Mouse (Mus musculus) heart, embryonic 14.5 days (tissue): ENCODE results near the gene Dbn1. TPM values are rescaled to one million over a fixed set of nuclear protein-coding genes. Genes with fewer than 3 reads are reported as not detected.
A peak's percentile ranks its signal among the peaks of the same experiment; 100 is the strongest.

Source experiments
- ATAC-seq: fragments of 200-750 bp; cut with Nextera tagmentation; 2 replicates; pipeline ENCODE4 v1.8.0; 2017; ENCODE audit warnings: low read depth, moderate TSS enrichment; ENCODE audit not compliant: insufficient number of reproducible peaks, insufficient read depth, low FRiP score
- H3K27ac ChIP-seq, 2 experiments: fragments of 200-500 bp in 1 of 2; fragments of 300-500 bp in 1 of 2; sonication (generic) in 1 of 2; replicated peaks in 1 of 2; 2 replicates each; pipeline ENCODE4 v1.5.1; 2012 to 2014; ENCODE audit warnings: low read depth in 2 of 2, low read length in 2 of 2, control low read depth in 1 of 2, mild to moderate bottlenecking in 1 of 2, mixed read lengths in 1 of 2; ENCODE audit not compliant: control insufficient read depth in 1 of 2, insufficient read depth in 1 of 2
- H3K27me3 ChIP-seq: fragments of 300-500 bp; sonication (generic); 2 replicates; pipeline ENCODE4 v1.6.1; 2014; ENCODE audit warnings: mild to moderate bottlenecking, low read length, control low read depth; ENCODE audit not compliant: control insufficient read depth, insufficient read depth
- H3K36me3 ChIP-seq: fragments of 300-500 bp; sonication (generic); 2 replicates; pipeline ENCODE4 v1.6.1; 2014; ENCODE audit warnings: mild to moderate bottlenecking, control low read depth, low read length, mixed read lengths; ENCODE audit not compliant: control insufficient read depth, insufficient read depth
- H3K4me1 ChIP-seq, 2 experiments: fragments of 200-500 bp in 1 of 2; fragments of 300-500 bp in 1 of 2; sonication (generic) in 1 of 2; 2 replicates each; pipeline ENCODE4 v1.6.1; 2012 to 2014; ENCODE audit warnings: low read length in 2 of 2, control low read depth in 1 of 2, mixed read lengths in 1 of 2; ENCODE audit not compliant: control insufficient read depth in 2 of 2, insufficient read depth in 2 of 2
- H3K4me2 ChIP-seq: fragments of 300-500 bp; sonication (generic); 2 replicates; pipeline ENCODE4 v1.6.1; 2014; ENCODE audit warnings: mild to moderate bottlenecking, low read length
- H3K4me3 ChIP-seq, 2 experiments: fragments of 200-500 bp in 1 of 2; fragments of 300-500 bp in 1 of 2; sonication (generic) in 1 of 2; 2 replicates each; pipeline ENCODE4 v1.5.1; 2012 to 2014; ENCODE audit warnings: low read length in 2 of 2, mild to moderate bottlenecking in 2 of 2, control low read depth in 1 of 2, low read depth in 1 of 2, moderate library complexity in 1 of 2; ENCODE audit not compliant: control insufficient read depth in 1 of 2, insufficient read depth in 1 of 2
- H3K9ac ChIP-seq: fragments of 300-500 bp; sonication (generic); 2 replicates; pipeline ENCODE4 v1.6.1; 2014; ENCODE audit warnings: mild to moderate bottlenecking, low read length
- H3K9me3 ChIP-seq: fragments of 300-500 bp; sonication (generic); 2 replicates; pipeline ENCODE4 v1.6.1; 2016; ENCODE audit warnings: low read length, control low read depth; ENCODE audit not compliant: control insufficient read depth
- WGBS: fragments of 180-500 bp; shearing (Covaris S2); extraction: QIAGEN DNeasy Blood & Tissue Kit; methylation state at CpG from one replicate; pipeline ENCODE4 v1.1.7; 2014; 5-methylcytosine and 5-hydroxymethylcytosine counted together
- polyA plus RNA-seq: library from polyadenylated mRNA; unstranded; fragments of >200 nt; fragmentation: Nextera tagmentation; extraction: Ambion mirVana; gene quantifications from 2 replicates; pipeline ENCODE4 v1.2.1, GENCODE M21; 2014

Gene Dbn1
- polyA plus RNA-seq, 1 experiment from 2014 or later, result 51.8 TPM

- no peak overlapping the region for H3K4me2 ChIP-seq
- 85% methylated on average over 16 of the region's 16 CpGs for WGBS
- no peak overlapping the region for H3K4me3 ChIP-seq
- no peaks in the 10 kb centered on the region for H3K9me3 ChIP-seq
- H3K27ac ChIP-seq, result no peak overlapping the region
- no peak overlapping the region for H3K9ac ChIP-seq
- H3K36me3 ChIP-seq, result peaks cover 27% of the 10 kb centered on the region
- no peak for ATAC-seq
- H3K4me1 ChIP-seq, result peaks cover 0 to 3% of the 10 kb centered on the region in 2 experiments; a peak in 1 of 4 replicates
- H3K27me3 ChIP-seq, result no peaks in the 10 kb centered on the region
These were observed 39.3 kb upstream of the Dbn1 start for GRCm38 (mm10) chr13:55527212-55527611.

GRCm38 (mm10) chr13:55525733-55526553 is 38.0 kb upstream of the Dbn1 start:
- no peaks in the 10 kb centered on the region for H3K27me3 ChIP-seq
- no peak overlapping the region for H3K4me2 ChIP-seq
- H3K9me3 ChIP-seq, result no peaks in the 10 kb centered on the region
- no peak overlapping the region for H3K9ac ChIP-seq
- 79% methylated on average over 15 of the region's 16 CpGs for WGBS
- H3K36me3 ChIP-seq, result peaks cover 14% of the 10 kb centered on the region
- no peak overlapping the region for H3K4me3 ChIP-seq
- ATAC-seq, result no peak
- peaks cover 0 to 3% of the 10 kb centered on the region in 2 experiments; a peak in 1 of 4 replicates for H3K4me1 ChIP-seq
- H3K27ac ChIP-seq, result no peak overlapping the region

- 80% methylated on average over 23 of the region's 23 CpGs for WGBS
- ATAC-seq, result no peak
These were observed 36.2 kb upstream of the Dbn1 start for GRCm38 (mm10) chr13:55523951-55524600.

GRCm38 (mm10) chr13:55523278-55523677 is 35.4 kb upstream of the Dbn1 start:
- H3K27ac ChIP-seq, result peak overlapping the region; percentile 77 to 82
- H3K4me2 ChIP-seq, result no peak overlapping the region
- no peak overlapping the region for H3K4me3 ChIP-seq
- peak; percentile 31; the same call in 1 of the 2 replicates for ATAC-seq
- H3K27me3 ChIP-seq, result no peaks in the 10 kb centered on the region
- H3K9ac ChIP-seq, result no peak overlapping the region
- no peaks in the 10 kb centered on the region for H3K9me3 ChIP-seq
- H3K4me1 ChIP-seq, result peaks cover 0 to 3% of the 10 kb centered on the region in 2 experiments; a peak in 1 of 4 replicates
- WGBS, result 65% methylated on average over 17 of the region's 17 CpGs
- H3K36me3 ChIP-seq, result no peaks in the 10 kb centered on the region

More at GRCm38 (mm10) chr13:55523951-55524600, 36.2 kb upstream of the Dbn1 start:
- H3K4me1 ChIP-seq, result peaks cover 0 to 3% of the 10 kb centered on the region in 2 experiments; a peak in 1 of 4 replicates
- H3K36me3 ChIP-seq, result no peaks in the 10 kb centered on the region
- H3K9ac ChIP-seq, result no peak overlapping the region
- H3K4me2 ChIP-seq, result no peak overlapping the region
- no peaks in the 10 kb centered on the region for H3K27me3 ChIP-seq
- H3K4me3 ChIP-seq, result no peak overlapping the region
- no peaks in the 10 kb centered on the region for H3K9me3 ChIP-seq
- peak overlapping the region; percentile 27 to 77; a peak in 1 of 4 replicates for H3K27ac ChIP-seq

GRCm38 (mm10) chr13:55522730-55523129 is 34.8 kb upstream of the Dbn1 start:
- ATAC-seq, result peak; percentile 48
- H3K36me3 ChIP-seq, result no peaks in the 10 kb centered on the region
- no peak overlapping the region for H3K4me3 ChIP-seq
- H3K9ac ChIP-seq, result no peak overlapping the region
- no peak overlapping the region for H3K4me2 ChIP-seq
- H3K27ac ChIP-seq, result peak overlapping the region; percentile 77 to 82
- H3K27me3 ChIP-seq, result 0 out of 2 replicates have a peak, but pooled peaks cover 5% of the 10 kb centered on the region
- H3K4me1 ChIP-seq, result peaks cover 0 to 3% of the 10 kb centered on the region in 2 experiments; a peak in 1 of 4 replicates
- WGBS, result 39% methylated on average over 8 of the region's 8 CpGs
- H3K9me3 ChIP-seq, result no peaks in the 10 kb centered on the region

GRCm38 (mm10) chr13:55519606-55520005 is 31.7 kb upstream of the Dbn1 start:
- Histone ChIP-seq H3K9me3 (no peaks in the 10 kb centered on the region), H3K4me3 (no peak overlapping the region), H3K36me3 (no peaks in the 10 kb centered on the region), H3K27me3 (peaks cover 14% of the 10 kb centered on the region), H3K4me1 (peaks cover 0 to 3% of the 10 kb centered on the region in 2 experiments; a peak in 1 of 4 replicates), H3K27ac (no peak overlapping the region), H3K9ac (no peak overlapping the region), H3K4me2 (no peak overlapping the region)
- 52% methylated on average over 4 of the region's 4 CpGs for WGBS
- ATAC-seq, result no peak

- Histone ChIP-seq H3K4me3 (no peak overlapping the region), H3K27me3 (peaks cover 14% of the 10 kb centered on the region), H3K36me3 (peaks cover 2% of the 10 kb centered on the region), H3K9me3 (no peaks in the 10 kb centered on the region), H3K9ac (no peak overlapping the region), H3K4me2 (no peak overlapping the region), H3K27ac (no peak overlapping the region), H3K4me1 (peaks cover 2 to 3% of the 10 kb centered on the region in 2 experiments; a peak in 3 of 4 replicates)
- WGBS, result 4% methylated on average over 5 of the region's 5 CpGs
- no peak for ATAC-seq
These were observed 29.0 kb upstream of the Dbn1 start for GRCm38 (mm10) chr13:55516955-55517354.
